Mouse (Mus musculus) liver, adult 2 months (tissue): Measurements from ENCODE around the gene Tln2.

Experiments used
- CTCF ChIP-seq: fragments of 200-500 bp; IDR thresholded peaks from 2 replicates; pipeline ENCODE4 v1.5.1; 2011; ENCODE audit warnings: low read depth, low read length, control low read depth
- POLR2A ChIP-seq: fragments of 200-500 bp; IDR thresholded peaks from 2 replicates; pipeline ENCODE4 v1.6.1; 2011; ENCODE audit warnings: low read length, control low read depth; ENCODE audit not compliant: insufficient read depth; ENCODE audit errors: extremely low read depth

GRCm38 (mm10) chr9:67495350-67495749 is 64.2 kb downstream of the Tln2 start:
- TF ChIP-seq CTCF (no peak), POLR2A (no peak)
